Mouse (Mus musculus) neural tube, embryonic 13.5 days (tissue): ENCODE data around the gene Tcaf3. TPM values are rescaled to one million over a fixed set of nuclear protein-coding genes. Genes with fewer than 3 reads are reported as not detected.
A peak's percentile ranks its signal among the peaks of the same experiment; 100 is the strongest.

Experiments
- ATAC-seq: fragments of 200-750 bp; cut with Nextera tagmentation; 2 replicates; pipeline ENCODE4 v1.8.0; 2017; ENCODE audit warnings: low read depth, mild to moderate bottlenecking, moderate TSS enrichment, moderate library complexity
- H3K27ac ChIP-seq: fragments of 300-500 bp; sonication (generic); replicated peaks from 2 replicates; pipeline ENCODE4 v1.5.1; 2015; ENCODE audit warnings: moderate library complexity, mild to moderate bottlenecking, inconsistent platforms
- H3K27me3 ChIP-seq: fragments of 300-500 bp; sonication (generic); 2 replicates; pipeline ENCODE4 v1.6.1; 2015; ENCODE audit warnings: mild to moderate bottlenecking, inconsistent platforms
- H3K36me3 ChIP-seq: fragments of 300-500 bp; sonication (generic); 2 replicates; pipeline ENCODE4 v1.6.1; 2015; ENCODE audit warnings: mild to moderate bottlenecking, inconsistent platforms
- H3K4me1 ChIP-seq: fragments of 300-500 bp; sonication (generic); replicated peaks from 2 replicates; pipeline ENCODE4 v1.6.1; 2015; ENCODE audit warnings: inconsistent platforms
- H3K4me2 ChIP-seq: fragments of 300-500 bp; sonication (generic); 2 replicates; pipeline ENCODE4 v1.6.1; 2015; ENCODE audit warnings: inconsistent platforms, mild to moderate bottlenecking, moderate library complexity
- H3K4me3 ChIP-seq: fragments of 300-500 bp; sonication (generic); 2 replicates; pipeline ENCODE4 v1.5.1; 2015; ENCODE audit warnings: mild to moderate bottlenecking, inconsistent platforms
- H3K9ac ChIP-seq: fragments of 300-500 bp; sonication (generic); 2 replicates; pipeline ENCODE4 v1.6.1; 2015; ENCODE audit warnings: moderate library complexity, mild to moderate bottlenecking, inconsistent platforms
- H3K9me3 ChIP-seq: fragments of 300-500 bp; sonication (generic); 2 replicates; pipeline ENCODE4 v1.6.1; 2016; ENCODE audit warnings: inconsistent platforms
- WGBS: fragments of 180-500 bp; shearing (Covaris S2); methylation state at CpG from one replicate; pipeline ENCODE4 v1.1.7; 2015; 5-methylcytosine and 5-hydroxymethylcytosine counted together
- polyA plus RNA-seq: library from polyadenylated mRNA; unstranded; fragments of >200 nt; fragmentation: Nextera tagmentation; extraction: Ambion mirVana; gene quantifications from 2 replicates; pipeline ENCODE4 v1.2.1, GENCODE M21; 2015

The Tcaf3 gene
- polyA plus RNA-seq: not detected in 2 replicates

- Histone ChIP-seq H3K4me1 (no peaks in the 10 kb centered on the region), H3K27ac (no peak within 1 kb of the TSS), H3K9ac (no peak within 1 kb of the TSS), H3K36me3 (no peaks in the 10 kb centered on the region), H3K27me3 (no peaks in the 10 kb centered on the region), H3K4me2 (no peak within 1 kb of the TSS), H3K9me3 (no peaks in the 10 kb centered on the region), H3K4me3 (no peak within 1 kb of the TSS)
- no peak for ATAC-seq
- 68% methylated on average over 4 of the region's 4 CpGs for WGBS
Measured at GRCm38 (mm10) chr6:42597592-42597991, at the start of gene Tcaf3. Gene Tcaf3, minus strand, starts transcription at chr6:42597692.

DNA sequence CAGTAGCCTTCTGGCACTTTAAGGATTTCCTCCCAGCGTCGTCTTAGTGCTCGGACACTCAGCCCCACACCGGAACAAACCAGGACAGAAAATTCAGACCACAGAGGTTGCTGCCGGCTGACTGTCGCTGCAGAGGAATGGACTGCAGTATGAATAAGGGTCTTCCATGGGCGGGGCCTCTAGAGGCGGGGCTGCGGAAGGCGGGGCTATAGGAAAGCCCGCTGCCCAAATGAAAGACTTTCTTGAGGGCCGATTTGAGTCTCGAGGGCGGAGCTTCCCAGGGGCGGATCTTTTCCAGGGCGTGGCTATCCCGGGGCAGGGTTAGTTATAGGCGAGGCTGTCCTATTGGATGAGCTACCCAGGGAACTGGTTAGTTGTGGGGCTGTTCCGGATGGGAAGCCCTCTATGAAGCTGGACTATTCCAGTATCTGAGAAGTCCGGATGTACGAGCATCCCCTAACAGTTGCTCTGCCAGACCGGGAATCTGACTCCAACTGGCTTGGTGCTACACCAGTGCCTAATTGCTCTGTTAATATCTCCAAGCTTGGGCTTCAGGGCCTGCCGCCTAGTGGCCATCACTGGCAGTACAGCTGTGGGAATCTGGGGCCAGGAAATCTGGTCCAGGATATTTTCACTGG lies 47.5 kb upstream of the Tcaf3 start, which contains the start of gene Tcaf2:
Gene Tcaf2 (minus strand): TSS at position 343 of the 638 bp plus-strand sequence.
- no peak within 1 kb of the TSS for H3K27ac ChIP-seq
- peak; percentile 97 for ATAC-seq

GRCm38 (mm10) chr6:42634393-42634792 lies 36.9 kb upstream of the Tcaf3 start:
- 89% methylated on average over 5 of the region's 5 CpGs for WGBS
- H3K36me3 ChIP-seq: no peaks in the 10 kb centered on the region
- H3K9me3 ChIP-seq: no peaks in the 10 kb centered on the region
- no peak for ATAC-seq
- no peaks in the 10 kb centered on the region for H3K4me1 ChIP-seq
- H3K4me2 ChIP-seq: no peak overlapping the region
- no peak overlapping the region for H3K27ac ChIP-seq
- no peak overlapping the region for H3K4me3 ChIP-seq
- H3K27me3 ChIP-seq: no peaks in the 10 kb centered on the region
- H3K9ac ChIP-seq: no peak overlapping the region

More for the DNA sequence above, 47.5 kb upstream of the Tcaf3 start, which contains the start of gene Tcaf2:
- no peaks in the 10 kb centered on the region for H3K36me3 ChIP-seq
- H3K9me3 ChIP-seq: no peaks in the 10 kb centered on the region
- H3K9ac ChIP-seq: peak within 1 kb of the TSS; percentile 34; the same call in 1 of the 2 replicates
- H3K27me3 ChIP-seq: no peaks in the 10 kb centered on the region
- H3K4me3 ChIP-seq: peak within 1 kb of the TSS; percentile 39
- peak within 1 kb of the TSS; percentile 62 for H3K4me2 ChIP-seq
- under 1% methylated on average over 23 of the region's 23 CpGs for WGBS
- no peaks in the 10 kb centered on the region for H3K4me1 ChIP-seq

DNA sequence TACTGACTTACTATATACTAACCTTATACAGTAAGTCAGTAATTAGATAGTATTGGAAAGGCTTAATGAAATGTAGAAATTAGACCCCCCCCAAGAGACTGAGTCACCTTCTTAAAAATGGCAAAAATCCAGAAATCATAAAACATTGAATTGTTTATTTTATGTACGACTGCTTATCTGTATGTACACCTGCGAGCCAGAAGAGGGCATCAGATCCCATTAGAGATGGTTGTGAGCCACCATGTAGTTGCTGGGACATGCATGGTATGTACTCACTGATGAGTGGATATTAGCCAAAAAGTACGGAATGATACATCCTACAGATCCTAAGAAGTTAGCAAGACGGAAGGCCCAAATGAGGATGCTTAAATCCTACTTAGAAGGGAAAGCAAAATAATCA lies 33.9 kb upstream of the Tcaf3 start:
- 81% methylated on average over 4 of the region's 4 CpGs for WGBS

GRCm38 (mm10) chr6:42616904-42617303 lies 19.4 kb upstream of the Tcaf3 start:
- H3K4me2 ChIP-seq: no peak overlapping the region
- no peak overlapping the region for H3K4me3 ChIP-seq
- no peak for ATAC-seq
- H3K9me3 ChIP-seq: no peaks in the 10 kb centered on the region
- no peaks in the 10 kb centered on the region for H3K4me1 ChIP-seq
- WGBS: 75% methylated on average over 2 of the region's 2 CpGs
- no peaks in the 10 kb centered on the region for H3K36me3 ChIP-seq
- H3K27ac ChIP-seq: no peak overlapping the region
- no peaks in the 10 kb centered on the region for H3K27me3 ChIP-seq
- no peak overlapping the region for H3K9ac ChIP-seq

More for the DNA sequence above, 33.9 kb upstream of the Tcaf3 start:
- Histone ChIP-seq H3K27ac (no peak overlapping the region), H3K27me3 (no peaks in the 10 kb centered on the region), H3K9me3 (no peaks in the 10 kb centered on the region), H3K36me3 (no peaks in the 10 kb centered on the region), H3K4me3 (no peak overlapping the region), H3K9ac (no peak overlapping the region), H3K4me2 (no peak overlapping the region), H3K4me1 (no peaks in the 10 kb centered on the region)
- ATAC-seq: no peak

DNA sequence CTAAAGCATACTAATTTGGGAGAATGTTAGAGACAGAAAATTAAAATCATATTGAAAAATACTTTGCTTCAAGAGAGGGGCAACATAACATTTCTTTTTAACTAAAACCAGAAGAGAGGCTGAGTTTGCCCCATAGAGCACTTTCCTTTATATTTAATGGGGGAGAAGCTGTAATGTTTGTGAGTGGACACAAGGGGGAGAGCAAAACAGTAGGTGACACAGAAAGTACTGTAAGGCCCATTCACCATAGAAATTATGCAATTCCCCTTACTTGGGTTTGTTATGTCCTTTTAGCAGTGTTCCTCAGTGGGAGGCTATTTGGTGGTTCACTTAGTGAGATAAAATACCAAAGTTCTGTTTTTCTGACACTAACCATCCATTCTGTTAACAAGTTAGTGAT lies 14.7 kb upstream of the Tcaf3 start:
- ATAC-seq: no peak
- Histone ChIP-seq H3K27ac (no peak overlapping the region), H3K4me2 (no peak overlapping the region), H3K27me3 (no peaks in the 10 kb centered on the region), H3K9ac (no peak overlapping the region), H3K36me3 (no peaks in the 10 kb centered on the region), H3K9me3 (no peaks in the 10 kb centered on the region), H3K4me3 (no peak overlapping the region), H3K4me1 (no peaks in the 10 kb centered on the region)

GRCm38 (mm10) chr6:42610954-42611522 lies 13.5 kb upstream of the Tcaf3 start:
- WGBS: 77% methylated on average over 4 of the region's 4 CpGs

GRCm38 (mm10) chr6:42593138-42593882 lies 4.2 kb downstream of the Tcaf3 start:
- Histone ChIP-seq H3K4me1 (no peaks in the 10 kb centered on the region), H3K9ac (no peak overlapping the region), H3K36me3 (no peaks in the 10 kb centered on the region), H3K4me3 (no peak overlapping the region), H3K27me3 (no peaks in the 10 kb centered on the region), H3K9me3 (no peaks in the 10 kb centered on the region), H3K27ac (no peak overlapping the region), H3K4me2 (no peak overlapping the region)
- 73% methylated on average over 17 of the region's 17 CpGs for WGBS
- ATAC-seq: no peak

More at GRCm38 (mm10) chr6:42610954-42611522, 13.5 kb upstream of the Tcaf3 start:
- Histone ChIP-seq H3K27me3 (no peaks in the 10 kb centered on the region), H3K4me1 (no peaks in the 10 kb centered on the region), H3K9me3 (no peaks in the 10 kb centered on the region), H3K36me3 (no peaks in the 10 kb centered on the region), H3K9ac (no peak overlapping the region), H3K27ac (no peak overlapping the region), H3K4me3 (no peak overlapping the region), H3K4me2 (no peak overlapping the region)
- no peak for ATAC-seq

DNA sequence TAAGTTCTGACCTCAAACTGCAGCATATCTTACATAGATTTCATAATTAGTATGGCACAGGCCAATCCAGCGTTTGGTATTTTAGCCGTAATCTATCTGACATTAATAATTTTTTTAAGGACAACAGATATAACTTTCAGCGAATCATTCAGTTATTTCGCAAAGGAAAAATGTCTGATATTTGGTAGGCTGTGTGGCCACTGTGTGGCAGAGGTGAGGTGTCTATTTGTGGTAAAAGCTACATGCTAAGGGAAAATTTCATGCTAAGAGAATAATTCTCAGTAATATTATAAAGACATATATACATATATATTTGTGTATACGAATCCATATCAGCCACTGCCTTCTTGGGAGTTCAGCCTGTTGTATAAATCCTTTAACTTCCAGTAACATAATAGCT lies 10.9 kb downstream of the Tcaf3 start:
- no peak overlapping the region for H3K4me3 ChIP-seq
- no peaks in the 10 kb centered on the region for H3K9me3 ChIP-seq
- no peak overlapping the region for H3K4me2 ChIP-seq
- no peak overlapping the region for H3K9ac ChIP-seq
- H3K27ac ChIP-seq: no peak overlapping the region
- no peak for ATAC-seq
- 0 out of 2 replicates have a peak, but pooled peaks cover 3% of the 10 kb centered on the region for H3K4me1 ChIP-seq
- no peaks in the 10 kb centered on the region for H3K27me3 ChIP-seq
- WGBS: 85% methylated on average over 5 of the region's 5 CpGs
- H3K36me3 ChIP-seq: no peaks in the 10 kb centered on the region

DNA sequence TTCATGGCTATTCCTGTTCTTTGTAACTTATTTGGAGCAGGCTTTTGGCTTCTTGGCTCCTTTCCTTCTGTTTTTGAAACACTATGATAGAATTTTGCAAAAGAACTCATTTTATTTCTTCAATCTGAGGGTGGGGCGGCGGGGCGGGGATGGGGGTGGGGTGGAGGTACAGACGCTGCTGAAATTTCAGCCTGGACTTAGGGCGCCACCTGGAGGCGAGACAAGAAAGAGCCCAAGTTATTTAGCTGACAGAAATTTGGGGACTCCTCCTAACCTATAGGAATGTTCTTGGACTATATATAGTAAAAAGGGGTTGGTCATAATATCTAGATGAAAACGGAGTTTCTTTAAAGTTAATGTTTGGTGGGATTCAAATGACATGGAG lies 14.0 kb downstream of the Tcaf3 start:
- Histone ChIP-seq H3K4me2 (no peak overlapping the region), H3K9ac (no peak overlapping the region), H3K27ac (no peak overlapping the region), H3K4me1 (0 out of 2 replicates have a peak, but pooled peaks cover 3% of the 10 kb centered on the region), H3K27me3 (no peaks in the 10 kb centered on the region), H3K4me3 (no peak overlapping the region), H3K36me3 (no peaks in the 10 kb centered on the region), H3K9me3 (no peaks in the 10 kb centered on the region)
- WGBS: 7% methylated on average over 7 of the region's 7 CpGs
- ATAC-seq: no peak

- no peak for ATAC-seq
- Histone ChIP-seq H3K27ac (no peak overlapping the region), H3K4me1 (0 out of 2 replicates have a peak, but pooled peaks cover 3% of the 10 kb centered on the region), H3K27me3 (no peaks in the 10 kb centered on the region), H3K4me2 (no peak overlapping the region), H3K36me3 (no peaks in the 10 kb centered on the region), H3K9ac (no peak overlapping the region), H3K9me3 (no peaks in the 10 kb centered on the region), H3K4me3 (no peak overlapping the region)
- WGBS: 68% methylated on average over 9 of the region's 9 CpGs
Measured at GRCm38 (mm10) chr6:42582741-42583487, 14.6 kb downstream of the Tcaf3 start.

GRCm38 (mm10) chr6:42578678-42579077 lies 18.8 kb downstream of the Tcaf3 start:
- no peak overlapping the region for H3K27ac ChIP-seq
- no peak overlapping the region for H3K4me3 ChIP-seq
- 84% methylated on average over 4 of the region's 4 CpGs for WGBS
- H3K36me3 ChIP-seq: no peaks in the 10 kb centered on the region
- H3K9ac ChIP-seq: no peak overlapping the region
- H3K4me1 ChIP-seq: 0 out of 2 replicates have a peak, but pooled peaks cover 3% of the 10 kb centered on the region
- ATAC-seq: no peak
- no peak overlapping the region for H3K4me2 ChIP-seq
- H3K9me3 ChIP-seq: no peaks in the 10 kb centered on the region
- no peaks in the 10 kb centered on the region for H3K27me3 ChIP-seq
